Mouse (Mus musculus) testis, adult 2 months (tissue): Measurements from ENCODE around the gene Eif2ak4.

ENCODE experiments used
- CTCF ChIP-seq: fragments of 200-500 bp; IDR thresholded peaks from 2 replicates; pipeline ENCODE4 v1.5.1; 2012; ENCODE audit warnings: low read depth, mild to moderate bottlenecking, inconsistent platforms, low read length, moderate library complexity; ENCODE audit not compliant: control insufficient read depth, insufficient read depth, insufficient replicate concordance
- POLR2A ChIP-seq: fragments of 200-500 bp; IDR thresholded peaks from 2 replicates; pipeline ENCODE4 v1.6.1; 2012; ENCODE audit warnings: low read depth, mild to moderate bottlenecking, inconsistent platforms, low read length, moderate library complexity; ENCODE audit not compliant: control insufficient read depth

GRCm38 (mm10) chr2:118499135-118499961, 110.9 kb downstream of the Eif2ak4 start:
- TF ChIP-seq CTCF (no peak), POLR2A (no peak)
